Mouse (Mus musculus): ENCODE results near the gene Tdrd5. TPM values are rescaled to one million over a fixed set of nuclear protein-coding genes. Genes with fewer than 3 reads are reported as not detected.
A peak's percentile ranks its signal among the peaks of the same experiment; 100 is the strongest.

Gene Tdrd5
- total and polyA plus RNA-seq, 2 experiments, result not detected

DNA sequence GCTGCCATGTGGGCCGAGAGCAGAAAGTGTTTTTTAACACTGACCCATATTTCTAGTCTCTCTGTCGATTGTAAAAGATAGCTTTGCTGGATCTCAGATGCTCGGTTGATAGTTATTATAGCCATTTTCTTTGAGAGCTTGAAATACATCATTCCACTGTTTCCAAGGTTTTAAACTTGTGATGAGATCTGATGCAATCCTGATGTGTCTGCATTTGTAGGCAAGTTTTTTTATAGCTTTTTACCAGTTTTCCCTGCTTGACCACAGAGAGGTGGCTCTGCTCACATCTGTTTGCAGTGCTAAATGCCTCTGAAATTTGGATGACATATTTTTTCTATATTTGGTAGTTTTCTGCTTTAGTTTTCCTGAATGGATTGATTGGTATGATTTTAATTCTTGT lies 55.6 kb downstream of the Tdrd5 start:
- Histone ChIP-seq H3K9ac (ENCODE audit: low read depth, low read length) (no peak overlapping the region), H3K36me3 (ENCODE audit: control insufficient read depth, insufficient read depth, low read length) (no peaks in the 10 kb centered on the region), H3K79me2 (ENCODE audit: control insufficient read depth, insufficient read depth, low read length) (no peaks in the 10 kb centered on the region), H3K4me3 (ENCODE audit: insufficient read depth, low read depth, low read length) (no peak overlapping the region), H3K27ac (replicated peaks; ENCODE audit: insufficient read depth, low read depth, low read length) (no peak overlapping the region), H3K4me1 (ENCODE audit: control insufficient read depth, insufficient read depth, low read length) (no peaks in the 10 kb centered on the region), H3K27me3 (ENCODE audit: control insufficient read depth, insufficient read depth, low read length) (no peaks in the 10 kb centered on the region)
- no peak for TF ChIP-seq CTCF (IDR thresholded peaks at IDR 0.05; ENCODE audit: low read depth, low read length)
- TF ChIP-seq POLR2A (IDR thresholded peaks at IDR 0.05; ENCODE audit: extremely low read depth, insufficient read depth, low read length), result no peak
- 85% methylated on average over 3 of the region's 3 CpGs for WGBS
- no peak for DNase-seq (ENCODE audit: extremely low read depth, low read depth, low spot score)

DNA sequence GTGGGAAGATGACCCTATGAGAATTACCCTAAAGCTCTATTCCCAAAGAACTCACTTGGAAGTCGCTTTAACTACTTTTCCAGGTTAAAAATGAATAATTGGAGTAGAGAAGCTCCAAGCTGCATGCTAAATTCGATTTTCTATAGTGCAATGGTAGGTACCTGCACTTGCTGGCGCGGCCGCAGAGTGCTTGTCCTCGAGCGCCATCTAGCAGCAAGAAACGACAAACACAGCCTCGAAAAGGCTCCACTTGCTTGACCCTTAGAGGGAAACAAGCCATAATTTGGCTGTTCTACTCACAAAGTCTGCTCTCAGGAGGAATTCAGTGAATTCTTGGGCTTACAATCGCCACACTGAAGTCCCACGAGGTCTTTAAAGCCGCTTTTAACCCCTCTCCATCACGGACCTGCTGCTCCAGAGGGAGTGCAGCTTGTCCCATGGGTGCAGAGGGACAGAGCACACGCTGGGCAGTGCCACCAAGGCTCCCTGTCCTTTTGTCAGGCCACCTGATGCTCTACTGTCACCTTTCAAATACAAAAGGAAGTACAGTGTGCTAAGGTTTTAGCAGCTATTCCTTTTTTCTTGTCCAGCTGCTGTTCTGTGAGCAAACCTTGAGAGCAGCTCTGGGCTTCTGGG lies 61.6 kb downstream of the Tdrd5 start:
- H3K36me3 ChIP-seq (ENCODE audit: control insufficient read depth, insufficient read depth, low read length), result no peaks in the 10 kb centered on the region
- WGBS, result 9% methylated on average over 14 of the region's 14 CpGs
- H3K27me3 ChIP-seq (ENCODE audit: control insufficient read depth, insufficient read depth, low read length), result no peaks in the 10 kb centered on the region
- DNase-seq (ENCODE audit: extremely low read depth, low read depth, low spot score), result peak; percentile 36
- H3K9ac ChIP-seq (ENCODE audit: low read depth, low read length), result no peak overlapping the region
- no peaks in the 10 kb centered on the region for H3K4me1 ChIP-seq (ENCODE audit: control insufficient read depth, insufficient read depth, low read length)
- no peak overlapping the region for H3K4me3 ChIP-seq (ENCODE audit: insufficient read depth, low read depth, low read length)
- no peak overlapping the region for H3K27ac ChIP-seq (replicated peaks; ENCODE audit: insufficient read depth, low read depth, low read length)
- TF ChIP-seq POLR2A (IDR thresholded peaks at IDR 0.05; ENCODE audit: extremely low read depth, insufficient read depth, low read length) (no peak), CTCF (IDR thresholded peaks at IDR 0.05; ENCODE audit: low read depth, low read length) (peak; percentile 94)
- no peaks in the 10 kb centered on the region for H3K79me2 ChIP-seq (ENCODE audit: control insufficient read depth, insufficient read depth, low read length)

DNA sequence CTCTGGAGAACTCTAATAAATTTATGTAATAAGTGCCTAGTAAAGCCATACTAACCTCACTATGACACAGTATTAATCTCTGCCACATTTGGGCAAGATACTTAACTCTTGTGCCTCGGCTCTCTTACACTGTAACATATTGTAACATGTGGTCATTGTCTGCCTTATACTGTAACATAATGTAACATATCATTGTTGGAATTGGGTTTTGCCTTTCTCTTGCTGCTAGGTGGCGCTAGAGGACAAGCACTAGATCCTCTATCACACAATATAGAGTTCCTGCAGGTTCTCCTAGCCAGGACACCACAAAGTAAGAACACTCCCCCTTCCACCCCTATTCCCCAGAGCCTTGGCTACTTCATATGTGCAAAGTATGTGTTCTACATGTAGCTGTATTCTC lies 62.4 kb downstream of the Tdrd5 start:
- H3K36me3 ChIP-seq (ENCODE audit: control insufficient read depth, insufficient read depth, low read length), result no peaks in the 10 kb centered on the region
- peak; percentile 18 for DNase-seq (ENCODE audit: extremely low read depth, low read depth, low spot score)
- H3K4me3 ChIP-seq (ENCODE audit: insufficient read depth, low read depth, low read length), result no peak overlapping the region
- H3K9ac ChIP-seq (ENCODE audit: low read depth, low read length), result no peak overlapping the region
- H3K27ac ChIP-seq (replicated peaks; ENCODE audit: insufficient read depth, low read depth, low read length), result no peak overlapping the region
- H3K27me3 ChIP-seq (ENCODE audit: control insufficient read depth, insufficient read depth, low read length), result no peaks in the 10 kb centered on the region
- no peak for TF ChIP-seq CTCF (IDR thresholded peaks at IDR 0.05; ENCODE audit: low read depth, low read length)
- TF ChIP-seq POLR2A (IDR thresholded peaks at IDR 0.05; ENCODE audit: extremely low read depth, insufficient read depth, low read length), result no peak
- no peaks in the 10 kb centered on the region for H3K79me2 ChIP-seq (ENCODE audit: control insufficient read depth, insufficient read depth, low read length)
- no peaks in the 10 kb centered on the region for H3K4me1 ChIP-seq (ENCODE audit: control insufficient read depth, insufficient read depth, low read length)
- 48% methylated on average over 2 of the region's 2 CpGs for WGBS

DNA sequence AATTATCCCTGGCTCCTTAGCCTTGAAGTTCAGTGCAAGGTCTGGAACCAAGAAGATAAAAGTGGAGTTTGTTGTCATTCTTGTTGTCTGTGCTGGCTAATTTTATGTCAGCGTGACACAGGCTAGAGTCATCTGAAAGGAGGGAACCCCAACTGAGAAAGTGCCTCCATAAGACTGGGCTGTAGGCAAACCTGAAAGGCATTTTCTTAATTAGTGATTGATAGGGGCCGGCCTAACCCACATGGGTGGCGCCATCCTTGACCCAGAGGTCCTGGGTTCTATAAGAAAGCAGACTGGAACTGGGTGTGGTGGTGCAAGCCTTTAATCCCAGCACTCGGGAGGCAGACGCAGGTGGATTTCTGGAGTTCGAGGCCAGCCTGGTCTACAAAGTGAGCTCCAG lies 72.3 kb downstream of the Tdrd5 start:
- no peak for TF ChIP-seq POLR2A (IDR thresholded peaks at IDR 0.05; ENCODE audit: extremely low read depth, insufficient read depth, low read length)
- TF ChIP-seq CTCF (IDR thresholded peaks at IDR 0.05; ENCODE audit: low read depth, low read length), result no peak
- DNase-seq (ENCODE audit: extremely low read depth, low read depth, low spot score), result no peak
- no peaks in the 10 kb centered on the region for H3K79me2 ChIP-seq (ENCODE audit: control insufficient read depth, insufficient read depth, low read length)
- H3K27ac ChIP-seq (replicated peaks; ENCODE audit: insufficient read depth, low read depth, low read length), result no peak overlapping the region
- H3K9ac ChIP-seq (ENCODE audit: low read depth, low read length), result no peak overlapping the region
- no peaks in the 10 kb centered on the region for H3K4me1 ChIP-seq (ENCODE audit: control insufficient read depth, insufficient read depth, low read length)
- no peak overlapping the region for H3K4me3 ChIP-seq (ENCODE audit: insufficient read depth, low read depth, low read length)
- H3K27me3 ChIP-seq (ENCODE audit: control insufficient read depth, insufficient read depth, low read length), result no peaks in the 10 kb centered on the region
- WGBS, result 94% methylated on average over 6 of the region's 6 CpGs
- H3K36me3 ChIP-seq (ENCODE audit: control insufficient read depth, insufficient read depth, low read length), result no peaks in the 10 kb centered on the region

DNA sequence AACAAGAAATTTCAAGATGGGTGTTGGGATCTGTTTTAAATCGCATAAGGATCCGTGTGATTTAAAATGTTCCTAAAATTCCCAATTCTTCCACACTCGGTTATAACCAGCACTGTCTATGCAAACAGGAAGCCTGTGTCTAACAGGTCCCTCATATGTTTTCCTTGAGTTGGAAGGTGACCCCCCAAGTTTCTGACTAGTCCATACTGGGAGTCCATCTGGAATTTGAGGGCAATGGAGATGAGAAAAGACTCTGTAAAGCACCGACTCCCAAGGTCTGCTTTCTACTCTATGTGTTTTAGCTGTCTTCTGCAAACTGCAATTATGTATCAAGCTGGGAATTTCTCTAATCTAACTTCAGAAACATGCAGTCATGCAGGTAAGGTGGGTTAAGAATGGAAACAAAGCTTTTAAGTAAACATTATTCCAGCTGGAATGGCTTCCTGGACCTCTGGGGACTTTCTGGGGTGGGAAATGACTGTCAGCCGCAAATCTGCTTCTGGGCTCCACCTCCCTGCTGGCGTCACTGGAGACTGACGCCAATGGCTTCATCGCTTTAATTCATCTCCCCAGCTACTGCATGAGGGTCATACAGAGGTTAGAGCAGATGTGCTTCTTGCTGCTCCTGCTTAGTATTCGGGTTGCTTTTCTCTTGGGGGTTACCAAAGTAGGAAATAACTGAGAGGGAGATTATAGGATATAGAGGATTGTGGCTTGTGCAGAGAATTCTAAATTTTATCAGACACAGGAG lies 73.0 kb downstream of the Tdrd5 start:
- no peaks in the 10 kb centered on the region for H3K36me3 ChIP-seq (ENCODE audit: control insufficient read depth, insufficient read depth, low read length)
- H3K27me3 ChIP-seq (ENCODE audit: control insufficient read depth, insufficient read depth, low read length), result no peaks in the 10 kb centered on the region
- H3K27ac ChIP-seq (replicated peaks; ENCODE audit: insufficient read depth, low read depth, low read length), result no peak overlapping the region
- whole genome bisulfite sequencing, result 49% methylated on average over 9 of the region's 9 CpGs
- H3K4me3 ChIP-seq (ENCODE audit: insufficient read depth, low read depth, low read length), result no peak overlapping the region
- H3K9ac ChIP-seq (ENCODE audit: low read depth, low read length), result no peak overlapping the region
- DNase-seq (ENCODE audit: extremely low read depth, low read depth, low spot score), result no peak
- no peak for TF ChIP-seq CTCF (IDR thresholded peaks at IDR 0.05; ENCODE audit: low read depth, low read length)
- TF ChIP-seq POLR2A (IDR thresholded peaks at IDR 0.05; ENCODE audit: extremely low read depth, insufficient read depth, low read length), result no peak
- no peaks in the 10 kb centered on the region for H3K4me1 ChIP-seq (ENCODE audit: control insufficient read depth, insufficient read depth, low read length)
- no peaks in the 10 kb centered on the region for H3K79me2 ChIP-seq (ENCODE audit: control insufficient read depth, insufficient read depth, low read length)

DNA sequence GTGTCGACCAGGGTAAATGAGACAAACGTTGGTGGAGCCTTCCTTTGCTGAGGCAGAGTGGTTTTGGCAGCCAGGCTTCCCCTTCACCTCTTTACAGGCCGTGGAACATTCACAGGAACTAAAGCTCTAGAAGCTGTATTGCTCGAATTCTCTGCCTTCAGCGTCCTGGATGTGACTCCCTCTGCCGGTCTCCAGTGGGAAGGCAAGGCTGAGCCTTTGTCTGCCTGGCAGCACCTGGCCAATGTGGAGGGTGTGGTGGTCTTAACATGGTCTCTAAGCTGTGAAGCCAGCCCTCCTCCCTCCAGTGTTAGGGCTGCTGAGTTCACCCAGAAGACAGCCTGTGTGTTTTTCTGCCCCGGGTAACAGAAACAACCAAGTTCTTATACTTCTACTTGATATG lies 74.0 kb downstream of the Tdrd5 start:
- 29% methylated on average over 7 of the region's 7 CpGs for WGBS
- H3K27ac ChIP-seq (replicated peaks; ENCODE audit: insufficient read depth, low read depth, low read length), result no peak overlapping the region
- peak; percentile 14 for DNase-seq (ENCODE audit: extremely low read depth, low read depth, low spot score)
- no peaks in the 10 kb centered on the region for H3K36me3 ChIP-seq (ENCODE audit: control insufficient read depth, insufficient read depth, low read length)
- no peaks in the 10 kb centered on the region for H3K27me3 ChIP-seq (ENCODE audit: control insufficient read depth, insufficient read depth, low read length)
- no peaks in the 10 kb centered on the region for H3K4me1 ChIP-seq (ENCODE audit: control insufficient read depth, insufficient read depth, low read length)
- no peak overlapping the region for H3K4me3 ChIP-seq (ENCODE audit: insufficient read depth, low read depth, low read length)
- H3K9ac ChIP-seq (ENCODE audit: low read depth, low read length), result no peak overlapping the region
- no peaks in the 10 kb centered on the region for H3K79me2 ChIP-seq (ENCODE audit: control insufficient read depth, insufficient read depth, low read length)
- TF ChIP-seq CTCF (IDR thresholded peaks at IDR 0.05; ENCODE audit: low read depth, low read length) (peak; percentile 92), POLR2A (IDR thresholded peaks at IDR 0.05; ENCODE audit: extremely low read depth, insufficient read depth, low read length) (no peak)

Data from liver, adult 2 months (tissue).